Mouse (Mus musculus) kidney, adult 18-20 months (tissue): ENCODE measurements around the gene Ntsr2.

Source experiments
- DNase-seq: peaks from one replicate; pipeline ENCODE4 v3.0.0; 2021

Gene Ntsr2

GRCm38 (mm10) chr12:16653332-16654093, at the start of gene Ntsr2:
Gene Ntsr2 (plus strand): TSS chr12:16653382.
- peak; percentile 85 for DNase-seq

DNA sequence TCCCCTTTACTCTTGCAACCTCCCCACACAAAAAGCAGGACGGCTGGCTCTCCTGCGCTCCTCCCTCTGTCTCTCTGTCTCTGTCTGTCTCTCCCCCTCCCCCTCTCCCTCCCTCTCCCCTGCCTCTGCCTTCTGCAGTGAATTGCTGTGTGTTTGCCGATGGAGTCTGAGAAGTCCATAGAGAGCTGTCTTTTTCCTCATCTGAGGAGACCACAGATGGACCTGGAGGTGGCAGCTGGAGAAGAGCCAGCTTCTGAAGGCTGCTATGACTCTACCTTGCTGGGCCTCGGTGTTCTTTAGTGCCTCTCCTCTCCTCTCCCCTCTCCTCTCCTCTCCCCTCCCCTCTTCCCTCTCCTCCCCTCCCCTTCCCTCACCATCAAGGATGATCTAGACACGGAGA, 47.6 kb upstream of the Ntsr2 start:
- no peak for DNase-seq

- no peak for DNase-seq
Measured at GRCm38 (mm10) chr12:16610936-16611335, 42.2 kb upstream of the Ntsr2 start, which contains the start of gene Lpin1. Gene Lpin1 (minus strand): TSS chr12:16610966.

GRCm38 (mm10) chr12:16614556-16614955, 38.6 kb upstream of the Ntsr2 start:
- DNase-seq: no peak

GRCm38 (mm10) chr12:16615738-16616137, 37.4 kb upstream of the Ntsr2 start:
- no peak for DNase-seq

DNA sequence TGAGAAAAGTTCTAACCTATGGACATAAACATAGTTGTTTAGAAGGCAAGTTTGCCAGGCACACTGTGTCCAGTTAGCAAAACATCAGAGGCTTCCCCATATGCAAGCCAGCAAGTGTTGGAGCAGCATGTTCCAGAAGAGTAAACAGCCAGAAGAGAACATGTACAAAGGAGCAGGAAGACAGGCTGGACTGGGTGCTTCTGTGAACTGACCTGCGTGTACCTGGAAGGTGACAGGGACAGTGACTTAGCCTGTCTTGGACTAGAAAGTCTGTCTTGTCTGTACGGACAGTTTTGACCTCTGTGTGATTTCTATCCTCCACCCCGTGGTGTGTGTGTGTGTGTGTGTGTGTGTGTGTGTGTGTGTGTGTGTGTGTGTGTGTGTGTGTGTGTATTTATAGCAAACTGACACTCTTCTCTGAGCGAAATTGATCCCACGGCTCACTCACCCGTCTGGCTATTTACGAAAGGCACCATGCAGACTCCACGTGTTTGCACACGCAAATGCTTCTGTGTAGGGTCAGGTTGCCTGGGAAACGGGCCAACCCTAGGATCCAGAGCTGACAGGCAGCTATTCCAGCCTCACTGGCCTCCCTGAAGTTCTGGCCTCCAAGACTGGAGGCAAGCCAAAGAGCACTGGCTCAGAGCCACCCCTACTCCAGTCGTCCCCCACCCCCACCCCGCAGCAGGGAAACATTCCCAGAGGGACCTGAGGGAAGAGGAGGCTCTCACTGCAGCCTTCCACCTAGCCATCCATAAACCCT, 34.5 kb upstream of the Ntsr2 start:
- peak; percentile 92 for DNase-seq

GRCm38 (mm10) chr12:16619453-16619852, 33.7 kb upstream of the Ntsr2 start:
- no peak for DNase-seq

DNA sequence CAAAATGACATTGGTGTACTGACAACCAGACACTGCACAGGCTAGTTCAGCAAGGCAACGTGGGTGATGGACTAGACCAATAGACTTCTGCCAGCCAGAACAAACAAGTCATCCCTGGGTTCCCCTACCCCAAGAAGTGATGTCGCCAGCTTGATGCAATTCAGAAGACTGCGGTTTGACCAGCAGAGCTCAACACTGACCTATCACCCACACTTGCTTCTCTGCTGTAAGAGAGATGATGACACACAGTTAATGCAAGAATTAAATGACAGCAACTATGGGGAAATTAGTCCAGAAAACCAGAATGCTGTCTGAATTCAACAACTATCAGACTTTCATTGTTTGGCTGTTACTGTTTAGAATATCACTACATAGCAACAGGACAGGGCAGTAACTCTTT, 33.0 kb upstream of the Ntsr2 start:
- no peak for DNase-seq

DNA sequence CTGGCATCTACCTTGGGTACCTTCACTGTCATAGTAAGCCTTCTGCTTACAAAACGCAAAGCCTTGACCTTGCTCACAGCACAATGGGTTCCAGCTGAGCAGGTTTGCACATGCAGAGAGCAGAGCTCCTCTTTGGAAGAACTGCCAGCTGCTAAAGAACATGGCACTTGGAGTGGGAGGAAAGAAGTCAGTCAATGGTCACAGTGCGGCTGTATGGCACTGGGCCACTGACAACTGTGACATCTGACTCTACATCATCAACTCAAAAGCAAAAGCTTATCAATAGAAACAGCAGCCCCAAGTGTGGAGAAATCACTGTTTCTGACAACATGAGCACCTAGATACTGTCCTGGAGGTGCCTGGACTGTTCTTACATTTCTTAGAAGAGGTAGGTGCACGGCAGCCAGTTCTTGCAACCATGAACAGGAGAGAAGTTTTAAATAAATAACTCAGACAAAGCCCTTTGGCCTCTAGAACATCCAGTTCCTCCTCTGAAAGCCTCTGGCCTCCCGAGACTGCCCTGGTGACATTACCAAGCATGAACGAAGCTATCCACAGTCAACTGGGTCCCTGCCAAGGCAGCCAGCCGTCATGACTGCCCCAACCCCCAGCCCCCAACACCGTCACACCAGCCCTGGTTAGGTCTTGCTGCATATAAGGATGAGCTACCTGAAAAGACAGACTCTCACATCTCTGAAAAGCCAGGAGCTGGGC, 22.9 kb upstream of the Ntsr2 start:
- peak; percentile 82 for DNase-seq

- no peak for DNase-seq
Measured at GRCm38 (mm10) chr12:16630866-16631185, 22.4 kb upstream of the Ntsr2 start.

DNA sequence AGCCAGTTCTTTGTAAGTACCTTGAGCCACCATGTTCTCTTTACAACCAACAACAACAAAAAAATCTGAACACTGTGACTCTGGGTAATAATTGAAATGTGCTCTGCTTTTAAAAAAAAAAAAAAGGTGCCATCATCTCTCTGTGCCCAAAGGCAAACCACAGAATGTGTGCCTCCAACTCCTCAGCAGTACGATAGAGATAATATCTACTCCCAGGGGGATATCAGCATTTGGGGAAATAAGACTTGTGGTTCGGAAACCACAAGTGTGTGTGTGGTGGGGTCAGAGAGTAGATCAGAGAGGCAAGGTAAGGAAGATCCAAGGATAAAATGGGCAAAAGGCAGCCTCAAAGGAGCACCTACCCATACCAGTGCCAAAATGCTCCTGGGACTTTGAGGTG, 21.8 kb upstream of the Ntsr2 start:
- DNase-seq: no peak

DNA sequence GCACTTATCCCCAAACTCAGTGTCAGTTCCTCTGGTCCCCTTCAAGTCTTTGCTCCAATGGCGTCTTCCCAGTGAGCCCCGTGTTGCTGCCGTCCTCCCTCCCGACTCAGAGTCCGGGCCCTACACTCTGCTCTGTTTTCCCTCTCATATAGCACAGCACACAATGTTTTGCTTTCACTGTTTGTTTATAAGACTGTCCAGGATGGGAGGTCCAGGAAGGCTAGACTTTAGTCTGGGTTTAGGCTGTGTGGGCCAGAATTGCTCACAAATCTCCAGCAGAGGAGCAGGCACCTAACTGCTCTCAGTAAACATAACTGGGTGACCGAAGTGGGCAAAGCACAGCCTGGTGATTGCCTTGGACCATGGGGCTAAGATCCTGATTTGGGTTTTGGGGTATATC, 19.9 kb upstream of the Ntsr2 start:
- no peak for DNase-seq

DNA sequence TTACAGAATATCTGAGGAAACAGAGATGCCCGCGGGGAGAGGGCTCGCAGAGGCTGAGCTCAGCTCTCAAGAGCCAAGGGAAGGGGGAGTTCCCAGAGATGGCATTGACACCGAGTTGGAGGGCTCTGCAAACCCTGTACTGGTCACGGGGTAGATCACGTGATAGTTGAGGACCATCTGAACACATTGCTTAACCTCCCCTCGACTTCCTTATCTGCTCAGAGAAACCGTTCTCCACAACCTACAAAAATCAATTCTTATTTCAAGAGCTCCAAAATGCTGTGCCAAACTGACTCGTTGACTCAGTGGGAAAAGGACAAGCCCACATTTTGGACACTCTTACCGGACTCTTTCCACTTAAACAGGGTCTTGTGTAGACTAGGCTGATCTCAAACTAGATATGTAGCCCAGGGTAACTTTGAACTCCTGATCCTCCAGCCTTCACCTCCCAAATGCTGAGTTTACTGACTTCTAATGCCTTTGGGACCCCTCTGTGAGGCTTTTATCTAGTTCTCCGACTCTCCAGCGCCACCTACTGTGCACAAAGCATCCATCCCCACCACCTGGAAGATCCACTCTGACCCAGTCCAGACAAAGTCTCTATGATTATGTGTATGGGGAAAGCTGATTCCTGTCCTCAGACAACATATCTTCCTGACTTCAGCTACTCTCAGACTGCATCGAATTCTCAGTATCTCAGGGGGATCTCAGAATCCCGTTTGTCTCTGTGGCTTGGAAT, 18.9 kb upstream of the Ntsr2 start:
- DNase-seq: peak; percentile 72

- DNase-seq: no peak
Measured at GRCm38 (mm10) chr12:16635816-16636215, 17.4 kb upstream of the Ntsr2 start.

- DNase-seq: no peak
Measured at GRCm38 (mm10) chr12:16639078-16639771, 14.0 kb upstream of the Ntsr2 start.

- peak; percentile 55 for DNase-seq
Measured at GRCm38 (mm10) chr12:16640075-16640474, 13.1 kb upstream of the Ntsr2 start.

DNA sequence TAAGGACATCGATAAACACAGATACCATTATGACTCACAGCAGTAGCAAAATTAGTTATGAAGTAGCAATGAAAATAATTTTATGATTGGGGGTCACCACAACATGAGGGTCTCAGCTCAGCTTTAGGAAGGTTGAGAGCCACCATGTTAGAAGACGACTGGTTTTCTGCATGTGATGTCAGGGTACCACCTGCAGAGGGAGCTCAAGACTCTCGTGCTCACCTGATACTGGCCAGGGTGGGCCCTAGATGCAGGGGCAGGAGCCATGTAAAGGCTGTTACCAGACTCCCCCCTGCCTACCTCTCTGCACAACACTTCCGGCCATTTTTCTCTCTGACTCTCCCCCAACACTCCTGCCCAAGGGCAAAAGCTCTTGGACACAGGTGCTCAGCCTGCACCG, 11.2 kb upstream of the Ntsr2 start:
- DNase-seq: no peak

DNA sequence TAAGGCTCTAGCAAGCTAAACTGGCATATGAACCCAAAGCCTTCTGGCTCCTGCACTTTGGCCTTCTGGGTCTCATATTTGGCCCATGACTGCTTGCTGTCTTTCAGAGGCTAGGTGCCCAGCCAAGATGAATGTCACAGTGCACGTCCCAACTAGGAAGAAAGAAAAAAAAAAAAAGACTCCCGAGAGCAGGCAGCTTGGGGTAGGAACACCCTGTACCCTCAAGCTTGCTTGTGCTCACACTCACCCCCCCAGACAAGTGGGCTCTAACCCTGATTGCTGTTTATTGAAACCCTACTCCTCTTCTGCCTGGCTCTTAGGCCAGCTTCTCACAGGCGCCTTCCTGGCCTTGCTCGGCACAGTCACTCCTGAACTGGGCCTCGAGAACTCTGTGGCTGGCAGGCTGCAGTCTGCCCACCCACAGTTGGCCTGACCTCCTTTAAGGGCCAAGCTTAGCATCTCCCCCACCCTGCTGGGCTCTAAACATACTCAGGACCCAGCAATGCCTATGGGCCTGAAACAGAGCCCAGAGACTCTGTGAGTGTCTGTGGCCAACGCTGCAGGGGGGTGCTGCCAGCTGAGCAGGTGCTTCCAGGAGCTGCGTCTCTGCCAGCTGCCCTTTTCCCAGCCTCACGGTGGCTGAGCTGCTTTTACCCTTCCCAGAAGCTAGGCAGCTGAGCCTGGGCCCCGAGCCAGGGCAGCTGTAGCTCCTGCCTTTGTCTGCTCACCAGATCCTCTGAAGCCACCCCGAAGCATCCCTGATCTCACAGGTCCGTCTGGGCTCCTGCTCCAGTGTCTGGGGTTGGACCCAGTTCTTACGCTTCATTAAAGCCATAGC, 9.5 kb upstream of the Ntsr2 start:
- DNase-seq: peak; percentile 57

- no peak for DNase-seq
Measured at GRCm38 (mm10) chr12:16644698-16645097, 8.5 kb upstream of the Ntsr2 start.

DNA sequence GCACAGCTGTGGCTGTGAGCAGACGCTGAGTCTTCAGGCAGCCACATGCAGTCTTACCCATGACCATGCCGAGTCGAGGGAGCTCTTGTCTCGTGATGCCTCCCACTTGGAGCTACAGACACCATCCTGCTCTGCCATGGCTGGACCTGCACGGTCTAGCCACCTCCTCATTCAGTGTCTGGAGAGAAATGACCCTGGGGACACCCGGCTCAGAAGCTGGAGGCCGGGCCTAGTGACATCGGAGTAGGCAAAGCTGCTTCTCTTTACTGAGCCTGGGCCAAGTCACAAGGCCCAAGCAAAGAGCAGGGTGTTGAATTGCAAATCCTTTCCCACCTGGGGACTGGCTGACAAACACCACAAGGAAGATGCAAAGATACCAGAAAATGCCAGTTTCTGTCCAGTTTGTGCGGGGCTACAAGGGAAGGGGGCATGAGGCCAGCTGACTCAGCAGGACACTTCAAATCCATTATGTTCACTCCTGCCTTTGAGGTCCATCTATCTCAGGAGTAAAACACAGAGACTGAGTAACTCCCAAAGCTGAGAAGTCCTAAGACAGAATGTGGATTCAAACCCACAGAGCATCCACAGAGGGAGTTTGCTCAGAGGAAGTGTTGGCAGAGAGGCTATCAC, 6.3 kb upstream of the Ntsr2 start:
- DNase-seq: peak; percentile 11

DNA sequence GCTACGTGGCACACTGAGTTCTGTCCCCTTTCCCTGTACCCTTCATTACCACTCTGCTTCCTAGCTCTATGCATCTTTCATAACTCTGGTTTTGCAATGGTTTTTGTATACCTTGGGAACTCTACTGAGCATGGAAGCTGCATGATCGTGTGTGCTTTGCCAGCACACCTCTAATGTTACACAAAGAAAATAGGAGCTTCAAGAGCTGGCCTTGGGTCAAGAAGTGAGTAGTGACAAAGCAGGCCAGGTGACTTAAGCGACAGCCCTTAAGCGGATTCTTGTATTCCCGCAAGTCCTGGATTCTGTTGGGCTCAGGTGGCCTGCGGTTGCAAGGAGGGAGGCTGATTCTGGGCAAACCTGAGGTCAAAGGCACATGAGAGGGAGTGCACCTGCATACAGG, 4.9 kb upstream of the Ntsr2 start:
- DNase-seq: no peak
